Mouse (Mus musculus) embryonic facial prominence, embryonic 13.5 days (tissue): ENCODE data around the gene Ntn1. TPM values are rescaled to one million over a fixed set of nuclear protein-coding genes. Genes with fewer than 3 reads are reported as not detected.

Source experiments
- ATAC-seq: fragments of 200-750 bp; cut with Nextera tagmentation; 2 replicates; pipeline ENCODE4 v1.8.0; 2017; ENCODE audit warnings: low read depth; ENCODE audit not compliant: insufficient number of reproducible peaks, insufficient read depth, low FRiP score, low TSS enrichment
- H3K27ac ChIP-seq: fragments of 300-500 bp; sonication (generic); 2 replicates; pipeline ENCODE4 v1.5.1; 2015; ENCODE audit warnings: moderate library complexity, mild to moderate bottlenecking, inconsistent platforms
- H3K27me3 ChIP-seq: fragments of 300-500 bp; sonication (generic); 2 replicates; pipeline ENCODE4 v1.6.1; 2015; ENCODE audit warnings: mild to moderate bottlenecking, inconsistent platforms
- H3K36me3 ChIP-seq: fragments of 300-500 bp; sonication (generic); 2 replicates; pipeline ENCODE4 v1.6.1; 2015; ENCODE audit warnings: mild to moderate bottlenecking, inconsistent platforms
- H3K4me1 ChIP-seq: fragments of 300-500 bp; sonication (generic); 2 replicates; pipeline ENCODE4 v1.6.1; 2015; ENCODE audit warnings: inconsistent platforms
- H3K4me2 ChIP-seq: fragments of 300-500 bp; sonication (generic); 2 replicates; pipeline ENCODE4 v1.6.1; 2015; ENCODE audit warnings: moderate library complexity, mild to moderate bottlenecking, inconsistent platforms
- H3K4me3 ChIP-seq: fragments of 300-500 bp; sonication (generic); 2 replicates; pipeline ENCODE4 v1.5.1; 2015; ENCODE audit warnings: mild to moderate bottlenecking, inconsistent platforms
- H3K9ac ChIP-seq: fragments of 300-500 bp; sonication (generic); 2 replicates; pipeline ENCODE4 v1.6.1; 2015; ENCODE audit warnings: mild to moderate bottlenecking, inconsistent platforms
- H3K9me3 ChIP-seq: fragments of 300-500 bp; sonication (generic); 2 replicates; pipeline ENCODE4 v1.6.1; 2016; ENCODE audit warnings: inconsistent platforms
- WGBS: fragments of 180-500 bp; shearing (Covaris S2); methylation state at CpG from one replicate; pipeline ENCODE4 v1.1.7; 2015; ENCODE audit warnings: mixed read lengths; 5-methylcytosine and 5-hydroxymethylcytosine counted together
- polyA plus RNA-seq: library from polyadenylated mRNA; unstranded; fragments of >200 nt; fragmentation: Nextera tagmentation; extraction: Ambion mirVana; gene quantifications from 2 replicates; pipeline ENCODE4 v1.2.1, GENCODE M21; 2015

Gene Ntn1
- polyA plus RNA-seq, 1 experiment from 2014 or later: 7.1 TPM

GRCm38 (mm10) chr11:68286142-68286808, 114.3 kb downstream of the Ntn1 start:
- WGBS: 47% methylated on average over 10 of the region's 10 CpGs
- Histone ChIP-seq H3K27ac (no peak overlapping the region), H3K4me3 (no peak overlapping the region), H3K9ac (peak overlapping the region; percentile 22; the same call in 1 of the 2 replicates), H3K36me3 (no peaks in the 10 kb centered on the region), H3K9me3 (no peaks in the 10 kb centered on the region), H3K4me2 (no peak overlapping the region), H3K27me3 (peaks cover 2% of the 10 kb centered on the region; the same call in 1 of the 2 replicates), H3K4me1 (peaks cover 28% of the 10 kb centered on the region)
- no peak for ATAC-seq

DNA sequence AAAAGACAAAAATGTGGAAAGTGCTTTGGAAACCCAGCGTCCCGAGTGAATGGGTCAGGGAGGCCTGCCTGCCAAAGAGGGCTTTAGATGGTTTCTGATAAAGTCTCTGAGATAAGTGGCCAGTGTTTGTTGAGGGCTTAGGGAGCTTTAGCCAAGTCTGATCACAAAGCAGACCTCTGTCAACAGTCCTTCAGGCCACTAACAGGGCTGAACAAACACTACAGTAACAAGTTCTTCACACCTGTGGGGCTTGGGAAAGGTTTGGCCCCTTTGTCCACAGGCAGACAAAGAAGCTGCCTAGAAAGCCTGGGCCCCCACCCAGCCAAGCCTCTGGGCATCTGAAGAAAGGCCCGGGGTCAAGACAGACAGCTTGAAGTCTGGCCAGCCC, 114.9 kb downstream of the Ntn1 start:
- H3K4me3 ChIP-seq: no peak overlapping the region
- no peaks in the 10 kb centered on the region for H3K9me3 ChIP-seq
- 34% methylated on average over 3 of the region's 3 CpGs for WGBS
- H3K4me1 ChIP-seq: peaks cover 24% of the 10 kb centered on the region
- peak overlapping the region; percentile 22; the same call in 1 of the 2 replicates for H3K9ac ChIP-seq
- H3K27me3 ChIP-seq: no peaks in the 10 kb centered on the region
- H3K27ac ChIP-seq: no peak overlapping the region
- H3K4me2 ChIP-seq: no peak overlapping the region
- no peak for ATAC-seq
- H3K36me3 ChIP-seq: no peaks in the 10 kb centered on the region

DNA sequence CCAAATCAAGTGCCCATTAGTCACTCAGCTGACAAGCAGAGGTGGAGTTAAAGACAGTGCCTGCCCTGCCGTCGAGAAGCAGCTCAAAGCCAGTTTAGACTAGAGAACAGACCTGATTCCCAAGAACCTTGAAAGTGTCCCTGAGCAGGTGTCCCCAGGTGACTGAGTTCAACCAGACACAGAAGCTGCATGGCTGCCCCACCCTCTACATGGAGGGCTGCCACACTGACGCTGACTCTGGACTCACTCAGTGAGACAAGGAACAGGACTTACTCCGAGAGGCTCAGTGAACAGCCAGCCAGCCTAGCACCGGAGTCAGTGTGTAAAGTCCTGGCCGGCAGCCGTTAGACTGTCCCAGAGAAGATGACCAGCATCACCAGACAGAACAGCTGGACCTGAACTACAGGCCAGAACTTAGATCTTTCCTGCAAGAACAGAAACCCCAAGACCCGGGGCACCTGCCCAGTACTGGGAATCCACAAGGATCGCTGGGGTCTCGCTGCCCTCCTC, 120.6 kb downstream of the Ntn1 start:
- ATAC-seq: no peak
- Histone ChIP-seq H3K27ac (no peak overlapping the region), H3K27me3 (peaks cover 10% of the 10 kb centered on the region), H3K9ac (no peak overlapping the region), H3K4me2 (no peak overlapping the region), H3K4me3 (no peak overlapping the region), H3K9me3 (no peaks in the 10 kb centered on the region), H3K4me1 (peaks cover 10% of the 10 kb centered on the region; the same call in 1 of the 2 replicates), H3K36me3 (no peaks in the 10 kb centered on the region)
- WGBS: 79% methylated on average over 10 of the region's 10 CpGs

DNA sequence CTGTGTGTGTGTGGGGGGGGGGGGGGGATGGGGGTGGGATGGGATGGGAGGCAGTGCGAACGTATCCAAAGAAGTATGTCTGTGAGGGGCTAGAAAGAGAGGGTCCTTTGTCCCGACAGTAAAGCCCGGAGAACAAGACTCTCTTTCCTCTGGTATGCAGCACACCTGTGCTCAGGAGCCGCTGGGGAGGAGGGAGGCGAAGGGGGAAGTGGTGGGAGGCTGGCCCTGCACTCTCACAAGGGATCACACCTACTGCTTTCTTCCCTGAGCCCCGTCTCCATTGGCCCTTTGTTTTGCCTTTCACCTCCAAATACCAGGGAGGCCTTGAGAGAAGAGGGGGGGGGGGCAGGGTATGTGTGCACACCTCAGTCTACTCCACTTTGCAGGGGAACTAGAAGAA, 123.7 kb downstream of the Ntn1 start:
- peaks cover 18% of the 10 kb centered on the region for H3K4me1 ChIP-seq
- ATAC-seq: no peak
- H3K4me3 ChIP-seq: no peak overlapping the region
- no peaks in the 10 kb centered on the region for H3K9me3 ChIP-seq
- 30% methylated on average over 7 of the region's 7 CpGs for WGBS
- H3K27ac ChIP-seq: no peak overlapping the region
- H3K27me3 ChIP-seq: peaks cover 10% of the 10 kb centered on the region
- no peaks in the 10 kb centered on the region for H3K36me3 ChIP-seq
- H3K4me2 ChIP-seq: no peak overlapping the region
- no peak overlapping the region for H3K9ac ChIP-seq

GRCm38 (mm10) chr11:68274331-68274811, 126.3 kb downstream of the Ntn1 start:
- 66% methylated on average over 10 of the region's 10 CpGs for WGBS
- Histone ChIP-seq H3K27ac (no peak overlapping the region), H3K4me1 (peaks cover 18% of the 10 kb centered on the region), H3K4me3 (no peak overlapping the region), H3K27me3 (peaks cover 10% of the 10 kb centered on the region), H3K9ac (no peak overlapping the region), H3K4me2 (no peak overlapping the region), H3K36me3 (no peaks in the 10 kb centered on the region), H3K9me3 (no peaks in the 10 kb centered on the region)
- ATAC-seq: no peak

DNA sequence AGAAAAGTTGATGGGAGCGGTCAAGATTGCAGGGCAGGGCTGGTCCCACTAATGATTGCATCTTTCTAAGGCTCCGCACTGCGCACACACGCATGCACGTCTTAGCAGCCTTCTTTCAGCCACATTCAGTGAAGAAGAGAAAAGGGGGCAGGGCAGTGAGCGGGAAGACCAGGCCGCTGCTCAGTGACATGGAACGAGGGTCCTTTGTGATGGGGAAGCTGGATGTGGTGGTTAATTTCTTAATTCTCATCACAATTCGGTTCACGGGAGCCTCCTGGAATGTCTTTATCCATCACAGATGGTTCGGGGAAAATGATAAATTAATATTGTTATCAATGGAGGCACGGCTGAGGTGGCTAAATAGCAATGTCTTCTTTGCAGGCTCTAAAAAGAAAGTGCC, 126.8 kb downstream of the Ntn1 start:
- Histone ChIP-seq H3K36me3 (no peaks in the 10 kb centered on the region), H3K4me2 (no peak overlapping the region), H3K4me1 (peaks cover 18% of the 10 kb centered on the region), H3K9ac (no peak overlapping the region), H3K9me3 (no peaks in the 10 kb centered on the region), H3K27ac (no peak overlapping the region), H3K27me3 (peaks cover 8% of the 10 kb centered on the region), H3K4me3 (no peak overlapping the region)
- WGBS: 83% methylated on average over 12 of the region's 12 CpGs
- ATAC-seq: no peak

DNA sequence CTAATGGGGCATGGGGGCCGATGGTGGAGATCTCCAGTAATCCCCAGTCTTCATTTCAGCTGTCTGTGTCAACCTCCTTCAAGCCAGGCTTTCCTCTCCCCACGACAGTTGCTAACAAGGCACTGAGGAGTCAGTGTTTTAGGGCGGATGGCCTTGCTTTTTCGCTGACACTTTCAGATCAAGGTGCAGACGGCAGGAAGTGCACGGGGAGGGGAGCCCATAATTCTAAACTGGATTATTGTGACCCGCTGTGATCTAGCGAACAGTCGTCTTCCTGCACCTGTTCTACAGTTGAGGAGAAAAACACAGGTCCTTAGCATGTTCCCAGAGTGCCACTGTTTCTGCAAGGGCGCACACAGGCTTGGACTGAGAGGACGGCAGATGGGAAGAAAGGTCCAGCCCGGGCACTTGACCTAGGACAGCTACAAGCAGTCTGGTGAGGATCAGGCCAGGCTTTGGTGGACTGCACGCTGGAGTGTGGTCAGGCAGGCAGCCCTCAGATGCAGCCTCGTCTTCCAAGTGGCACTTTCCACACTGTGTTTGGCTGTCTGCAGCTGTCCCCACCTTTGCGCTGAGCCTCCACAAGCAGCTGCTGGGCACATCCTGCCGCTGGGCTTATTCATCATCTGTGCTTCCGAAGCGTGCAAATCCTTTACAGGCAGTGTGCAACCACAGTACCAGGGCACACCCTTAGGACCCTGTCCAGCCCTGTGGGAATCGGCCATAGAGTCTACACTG, 129.7 kb downstream of the Ntn1 start:
- Histone ChIP-seq H3K4me2 (no peak overlapping the region), H3K9ac (0 out of 2 replicates have a peak overlapping the region, but pooled peaks have one; percentile 11), H3K27me3 (no peaks in the 10 kb centered on the region; the same call in 1 of the 2 replicates), H3K9me3 (no peaks in the 10 kb centered on the region), H3K4me3 (no peak overlapping the region), H3K4me1 (peaks cover 18% of the 10 kb centered on the region), H3K36me3 (no peaks in the 10 kb centered on the region), H3K27ac (no peak overlapping the region)
- WGBS: 71% methylated on average over 19 of the region's 19 CpGs
- no peak for ATAC-seq

GRCm38 (mm10) chr11:68264276-68264675, 136.3 kb downstream of the Ntn1 start:
- Histone ChIP-seq H3K4me1 (peaks cover 9% of the 10 kb centered on the region), H3K4me3 (no peak overlapping the region), H3K27me3 (no peaks in the 10 kb centered on the region), H3K9ac (no peak overlapping the region), H3K27ac (no peak overlapping the region), H3K9me3 (no peaks in the 10 kb centered on the region), H3K36me3 (0 out of 2 replicates have a peak, but pooled peaks cover 4% of the 10 kb centered on the region), H3K4me2 (no peak overlapping the region)
- ATAC-seq: no peak
- WGBS: 84% methylated on average over 5 of the region's 5 CpGs

GRCm38 (mm10) chr11:68263100-68263499, 137.5 kb downstream of the Ntn1 start:
- Histone ChIP-seq H3K4me3 (no peak overlapping the region), H3K4me1 (peaks cover 9% of the 10 kb centered on the region), H3K9ac (no peak overlapping the region), H3K36me3 (0 out of 2 replicates have a peak, but pooled peaks cover 4% of the 10 kb centered on the region), H3K27me3 (no peaks in the 10 kb centered on the region), H3K4me2 (no peak overlapping the region), H3K9me3 (no peaks in the 10 kb centered on the region), H3K27ac (no peak overlapping the region)
- 85% methylated on average over 5 of the region's 5 CpGs for WGBS
- ATAC-seq: no peak

DNA sequence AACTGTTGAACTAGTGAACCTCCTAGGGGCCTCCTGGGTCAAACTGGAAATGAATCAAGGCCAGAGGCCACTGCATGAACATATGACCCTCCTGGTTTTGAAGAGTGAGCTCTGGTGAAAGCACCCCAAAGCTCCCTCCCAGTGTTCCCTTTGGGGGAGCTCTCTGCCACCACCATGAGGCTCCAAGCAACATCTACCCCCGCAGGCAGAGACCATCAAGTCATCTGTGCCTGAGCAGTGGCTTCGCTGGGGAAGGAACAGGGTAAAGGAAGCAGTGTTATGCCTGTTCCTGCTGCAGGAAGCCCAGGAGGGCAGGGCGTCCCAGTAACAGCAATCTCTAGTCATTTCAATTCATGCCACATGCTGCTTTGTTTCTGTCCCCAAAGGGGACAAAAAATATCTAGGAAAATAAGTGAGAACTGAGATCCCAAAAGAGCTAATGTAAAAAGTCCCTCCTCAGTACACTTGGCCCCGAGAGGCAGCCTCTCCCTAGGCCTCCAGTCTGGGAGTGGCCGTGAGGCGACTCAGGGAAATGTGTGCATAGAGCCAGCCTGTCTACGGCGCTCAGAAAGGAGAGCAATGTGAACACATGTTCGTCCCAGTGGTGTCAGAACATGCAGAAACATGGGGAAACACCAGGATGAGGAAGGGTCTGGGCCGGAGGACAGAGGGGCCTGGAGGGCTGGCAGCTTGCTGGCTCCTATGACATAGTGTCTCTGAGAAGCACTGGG, 139.3 kb downstream of the Ntn1 start:
- Histone ChIP-seq H3K27ac (no peak overlapping the region), H3K4me1 (peaks cover 9% of the 10 kb centered on the region), H3K9ac (no peak overlapping the region), H3K9me3 (no peaks in the 10 kb centered on the region), H3K36me3 (0 out of 2 replicates have a peak, but pooled peaks cover 4% of the 10 kb centered on the region), H3K27me3 (no peaks in the 10 kb centered on the region), H3K4me3 (no peak overlapping the region), H3K4me2 (no peak overlapping the region)
- 62% methylated on average over 10 of the region's 10 CpGs for WGBS
- ATAC-seq: no peak

DNA sequence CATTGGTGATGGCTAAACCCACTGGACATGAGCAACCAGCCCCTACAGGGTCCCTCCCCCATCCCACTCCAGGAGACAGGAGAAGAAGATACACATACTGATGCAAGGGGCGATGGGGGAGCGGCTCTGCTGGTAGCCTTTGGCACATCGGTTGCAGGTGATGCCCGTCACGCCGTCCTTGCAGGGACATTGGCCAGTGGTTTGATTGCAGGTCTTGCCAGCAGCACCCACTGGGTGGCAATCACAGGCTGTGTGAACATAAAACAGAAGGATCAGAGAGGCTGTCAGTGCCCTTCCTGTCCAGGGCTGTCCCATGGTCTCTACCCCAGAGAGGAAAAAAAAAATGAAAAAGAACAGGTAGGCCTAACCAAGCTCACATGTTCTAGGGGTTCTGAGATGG, 140.2 kb downstream of the Ntn1 start:
- Histone ChIP-seq H3K9ac (no peak overlapping the region), H3K27me3 (no peaks in the 10 kb centered on the region), H3K4me3 (no peak overlapping the region), H3K36me3 (0 out of 2 replicates have a peak, but pooled peaks cover 4% of the 10 kb centered on the region), H3K27ac (no peak overlapping the region), H3K4me2 (no peak overlapping the region), H3K4me1 (peaks cover 9% of the 10 kb centered on the region), H3K9me3 (no peaks in the 10 kb centered on the region)
- 96% methylated on average over 6 of the region's 6 CpGs for whole genome bisulfite sequencing
- ATAC-seq: no peak
